Mouse (Mus musculus) thymus, postnatal 36 days (tissue): ENCODE data around the gene Cckbr.

Experiments
- DNase-seq, 2 experiments: peaks; one replicate each; pipeline ENCODE4 v3.0.0; 2022; ENCODE audit warnings: mixed read lengths in 2 of 2

Gene Cckbr

GRCm38 (mm10) chr7:105425424-105426043, at the start of gene Cckbr:
Gene Cckbr (plus strand): TSS chr7:105425731.
- DNase-seq: no peak

GRCm38 (mm10) chr7:105380329-105380728, 45.2 kb upstream of the Cckbr start:
- no peak for DNase-seq

GRCm38 (mm10) chr7:105387696-105388095, 37.8 kb upstream of the Cckbr start:
- DNase-seq: no peak

GRCm38 (mm10) chr7:105390236-105390635, 35.3 kb upstream of the Cckbr start:
- no peak for DNase-seq

DNA sequence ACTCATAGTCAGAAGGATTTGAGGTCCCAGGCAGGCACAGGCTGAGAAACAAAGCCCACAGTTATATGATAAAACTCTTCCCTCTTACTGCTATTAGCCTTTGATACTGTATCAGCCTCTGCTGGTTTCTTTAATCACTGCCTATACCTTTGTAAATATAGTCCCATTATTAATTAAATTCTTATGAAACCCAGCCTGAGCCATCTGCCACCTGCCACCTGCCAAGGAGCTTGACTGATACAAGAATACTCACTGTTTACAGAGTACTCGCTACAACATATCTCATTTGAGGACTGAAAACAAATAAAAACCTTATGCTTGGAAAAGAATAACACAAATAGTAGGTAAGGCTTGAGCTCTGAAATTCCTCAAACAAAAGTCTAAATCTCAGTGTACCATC, 30.9 kb upstream of the Cckbr start:
- DNase-seq: no peak

GRCm38 (mm10) chr7:105395131-105395820, 30.3 kb upstream of the Cckbr start:
- no peak for DNase-seq

DNA sequence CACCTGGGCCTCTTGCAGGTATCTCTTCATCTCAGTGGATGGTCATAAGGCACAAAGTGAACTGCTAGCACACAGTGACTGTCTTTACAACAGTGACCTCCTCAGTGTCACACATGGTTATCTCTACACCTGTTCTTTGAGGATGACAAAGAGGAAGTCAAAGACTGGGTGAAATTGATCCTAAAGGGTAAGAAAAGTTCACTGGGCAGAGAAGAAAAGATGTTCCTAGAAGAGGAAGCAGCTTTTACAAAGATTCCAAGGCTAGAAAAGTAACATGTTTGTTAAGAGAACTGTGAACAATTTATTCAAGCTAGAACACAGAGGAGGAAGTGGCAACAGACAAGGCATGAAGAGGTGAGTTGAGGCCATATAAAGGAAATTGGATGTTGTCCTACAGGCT, 29.4 kb upstream of the Cckbr start:
- DNase-seq: no peak

- DNase-seq: no peak
Measured at GRCm38 (mm10) chr7:105399058-105399934, 26.2 kb upstream of the Cckbr start.

GRCm38 (mm10) chr7:105399935-105400624, 25.5 kb upstream of the Cckbr start, which contains the start of gene Fam160a2:
Gene Fam160a2 (minus strand): TSS chr7:105400054.
- DNase-seq: peak; percentile 97

DNA sequence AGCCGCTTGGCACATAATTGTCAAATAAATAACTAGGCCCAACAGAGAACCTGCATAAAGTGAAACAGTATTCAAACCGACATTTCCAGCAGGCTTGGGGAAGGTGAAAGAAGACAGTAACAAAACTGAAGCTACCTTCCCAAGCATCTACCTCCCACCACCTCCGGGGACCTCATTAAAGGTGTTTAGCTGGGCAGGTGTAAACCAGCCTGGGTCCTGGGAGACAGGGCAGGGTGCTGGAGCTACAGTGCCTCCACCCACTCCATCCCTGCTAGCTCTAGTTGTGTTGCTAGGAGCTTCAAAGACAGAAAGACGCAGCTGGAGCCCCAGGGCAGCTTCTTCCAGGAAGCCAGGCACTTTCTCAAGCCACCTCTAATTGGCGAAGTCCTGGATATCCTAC, 21.3 kb upstream of the Cckbr start, which contains the start of gene Cnga4:
Gene Cnga4, plus strand, starts transcription at position 301 of the 400 bp plus-strand sequence.
- DNase-seq: no peak

DNA sequence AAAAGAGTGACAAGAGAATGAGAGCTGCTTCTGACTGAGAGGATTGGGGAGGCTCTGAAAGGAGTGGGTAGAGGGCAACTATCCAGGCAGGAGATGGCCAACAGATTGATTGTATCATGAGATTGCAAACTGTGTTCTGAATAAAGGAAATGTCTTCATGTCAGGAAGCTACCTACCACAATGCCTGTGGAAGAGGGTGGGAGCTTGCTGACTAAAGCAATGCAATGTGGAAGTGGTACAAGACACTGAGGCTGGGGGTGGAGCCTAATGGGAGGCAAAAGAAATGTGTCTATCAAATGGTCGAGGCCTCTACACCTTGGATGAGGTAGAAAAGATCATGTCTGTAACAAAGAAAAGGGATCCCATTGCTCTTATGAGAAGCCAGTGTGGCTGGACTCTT, 19.2 kb upstream of the Cckbr start:
- no peak for DNase-seq

DNA sequence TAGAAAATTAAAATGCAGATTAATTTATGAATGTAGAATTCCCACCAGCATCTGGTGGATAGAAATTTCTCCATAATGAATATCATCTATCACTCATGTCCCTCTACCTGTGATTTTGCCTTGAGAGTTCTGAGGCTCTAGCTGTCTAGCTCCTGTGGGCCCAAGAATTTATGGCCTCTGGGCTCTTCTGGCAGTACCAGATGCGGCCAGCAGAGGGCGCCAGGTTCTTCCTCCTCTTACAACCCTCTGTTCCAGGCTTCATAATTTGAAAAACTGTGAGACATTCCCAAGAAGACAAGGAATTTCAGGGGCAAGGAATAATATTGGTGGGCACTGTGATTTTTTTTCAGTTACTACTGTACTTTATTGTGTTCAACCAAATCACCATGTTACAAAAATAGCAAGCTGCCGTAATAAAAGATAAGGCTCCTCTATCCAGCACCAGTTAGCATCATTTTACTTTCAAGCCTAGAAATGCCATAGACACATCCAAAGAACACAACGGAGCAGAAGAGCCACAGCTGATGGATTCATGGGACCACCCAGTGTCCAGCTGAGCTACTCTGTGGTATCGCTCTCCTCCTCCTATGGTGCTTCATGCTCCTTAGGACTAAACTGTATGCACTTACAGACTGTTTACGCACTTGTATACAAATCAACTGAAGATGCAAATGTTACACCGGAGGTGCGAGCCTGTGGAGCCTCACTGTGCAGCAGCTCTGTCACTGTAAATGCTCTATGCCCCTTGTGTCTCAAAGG, 13.5 kb upstream of the Cckbr start:
- peak; percentile 43 to 54 for DNase-seq

DNA sequence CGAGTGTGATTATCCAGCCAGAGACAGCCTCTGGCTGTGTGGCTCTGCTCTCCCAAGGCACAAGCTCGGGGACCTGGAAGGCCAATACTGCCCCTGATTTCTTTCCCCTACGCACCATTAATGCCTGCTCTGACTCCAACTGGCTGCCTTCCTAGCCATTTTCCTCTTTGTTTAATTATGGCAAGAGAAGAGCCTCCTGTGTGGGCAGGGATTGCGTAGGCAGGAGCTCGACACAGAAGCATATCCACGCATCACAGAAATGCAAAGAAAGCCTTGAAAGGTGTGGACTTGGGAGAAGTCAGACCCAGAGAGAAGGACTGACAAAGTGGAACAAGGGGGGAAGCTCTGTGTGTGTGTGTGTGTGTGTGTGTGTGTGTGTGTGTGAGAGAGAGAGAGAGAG, 11.1 kb upstream of the Cckbr start:
- DNase-seq: no peak

DNA sequence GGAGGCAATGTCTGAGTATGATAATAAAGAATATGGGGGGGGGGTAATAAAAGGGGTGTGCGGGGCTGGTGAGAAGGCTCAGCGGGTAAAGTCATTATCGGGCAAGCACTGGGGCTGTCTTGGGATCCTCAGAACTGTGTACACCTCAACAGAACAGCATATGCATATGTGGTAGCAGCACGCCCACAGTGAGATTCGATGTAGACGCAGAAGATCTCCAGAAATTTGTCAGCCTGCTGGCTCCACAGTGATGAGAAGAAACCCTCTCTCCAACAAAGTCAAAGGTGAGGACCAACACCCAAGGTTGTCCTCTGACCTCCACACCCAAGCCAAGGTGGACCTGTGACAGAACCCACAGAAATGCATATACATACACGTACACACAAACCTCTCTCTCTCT, 9.0 kb upstream of the Cckbr start:
- DNase-seq: no peak

DNA sequence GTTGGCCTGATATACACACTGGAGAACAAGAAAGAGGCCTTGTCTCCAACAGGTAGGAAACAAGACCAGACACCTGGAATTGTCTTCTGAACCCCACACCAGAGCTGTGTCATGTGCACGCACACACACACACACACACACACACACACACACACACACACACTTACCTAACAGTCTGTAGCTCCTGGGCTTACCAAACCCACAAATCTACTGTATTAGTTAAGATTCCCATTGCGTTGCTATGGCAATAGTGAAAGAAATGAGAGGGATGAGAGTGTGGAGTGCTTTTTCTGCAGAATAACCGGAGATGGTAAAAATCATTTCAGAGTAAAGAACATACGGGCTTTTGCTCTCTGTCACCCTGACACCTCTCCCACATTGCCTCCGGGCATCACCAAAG, 7.4 kb upstream of the Cckbr start:
- no peak for DNase-seq

GRCm38 (mm10) chr7:105420903-105421302, 4.6 kb upstream of the Cckbr start:
- no peak for DNase-seq

DNA sequence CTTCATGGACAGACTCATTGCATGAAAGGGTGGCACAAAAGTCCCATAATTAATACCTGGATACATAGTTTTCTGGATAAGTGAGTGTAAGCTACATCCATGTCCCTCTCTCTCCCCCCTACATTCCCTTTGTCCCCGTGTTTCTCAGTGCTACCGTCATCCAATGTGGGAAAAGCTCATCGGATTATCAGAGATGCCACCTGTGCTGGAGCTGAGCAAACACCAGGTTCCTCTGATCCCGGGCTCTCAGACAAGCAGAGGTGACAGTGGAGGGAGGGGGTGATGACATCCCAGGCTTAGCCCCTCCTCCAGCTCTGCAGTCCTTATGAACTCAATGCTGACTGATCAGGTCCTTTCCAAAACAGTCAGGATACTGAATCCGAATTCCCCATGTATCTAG, 1.2 kb upstream of the Cckbr start:
- no peak for DNase-seq

DNA sequence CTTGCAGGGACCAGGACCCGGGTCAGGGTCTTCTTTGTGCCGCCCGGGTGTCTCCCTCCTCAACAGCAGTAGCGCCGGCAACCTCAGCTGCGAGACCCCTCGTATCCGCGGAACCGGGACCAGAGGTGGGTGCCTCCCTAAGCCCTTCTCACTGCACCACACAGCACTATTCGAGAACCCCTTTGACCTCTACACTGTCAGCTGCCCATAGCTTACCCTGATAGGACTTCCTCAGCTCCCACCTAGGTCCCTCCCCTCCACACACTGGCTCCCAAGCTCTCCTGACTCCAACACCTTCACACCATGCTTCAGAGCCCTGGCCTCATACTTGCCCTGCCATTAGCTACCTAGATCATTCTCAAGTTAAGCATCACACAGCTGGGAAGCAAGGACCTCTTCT, 520 bp downstream of the Cckbr start:
- DNase-seq: no peak

DNA sequence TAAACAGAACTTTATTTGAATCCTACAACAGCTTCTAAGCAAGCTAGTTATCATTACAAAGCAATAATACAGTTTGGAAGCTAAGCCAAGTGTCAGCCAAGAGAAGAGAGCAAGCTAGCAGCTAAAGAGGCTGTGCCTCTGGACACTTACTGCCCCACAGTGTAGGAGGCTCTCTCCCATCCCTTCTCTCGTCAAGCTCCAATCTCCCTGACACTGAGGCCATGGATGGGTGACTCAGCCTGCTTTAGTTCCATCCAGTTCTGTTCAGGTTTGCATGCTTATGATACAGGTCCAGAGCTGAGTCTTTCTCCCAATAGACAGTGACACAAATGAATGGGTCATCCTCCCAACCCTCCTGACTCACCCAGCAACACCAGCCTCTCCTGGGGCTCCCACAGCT, 6.5 kb downstream of the Cckbr start:
- DNase-seq: no peak

- no peak for DNase-seq
Measured at GRCm38 (mm10) chr7:105433859-105434258, 8.3 kb downstream of the Cckbr start.

- DNase-seq: no peak
Measured at GRCm38 (mm10) chr7:105434798-105435197, 9.3 kb downstream of the Cckbr start.
